Mouse (Mus musculus) midbrain, embryonic 15.5 days (tissue): Measurements from ENCODE around the gene Cnga3. TPM values are rescaled to one million over a fixed set of nuclear protein-coding genes. Genes with fewer than 3 reads are reported as not detected.
A peak's percentile ranks its signal among the peaks of the same experiment; 100 is the strongest.

Experiments used
- ATAC-seq: fragments of 200-750 bp; cut with Nextera tagmentation; replicated peaks from 2 replicates; pipeline ENCODE4 v1.8.0; 2017; ENCODE audit warnings: moderate TSS enrichment
- H3K27ac ChIP-seq: fragments of 300-500 bp; sonication (generic); 2 replicates; pipeline ENCODE4 v1.5.1; 2015; ENCODE audit warnings: mild to moderate bottlenecking, inconsistent platforms
- H3K27me3 ChIP-seq: fragments of 300-500 bp; sonication (generic); replicated peaks from 2 replicates; pipeline ENCODE4 v1.6.1; 2015; ENCODE audit warnings: inconsistent platforms
- H3K36me3 ChIP-seq: fragments of 300-500 bp; sonication (generic); replicated peaks from 2 replicates; pipeline ENCODE4 v1.6.1; 2015; ENCODE audit warnings: inconsistent platforms
- H3K4me1 ChIP-seq: fragments of 300-500 bp; sonication (generic); 2 replicates; pipeline ENCODE4 v1.6.1; 2015; ENCODE audit warnings: inconsistent platforms
- H3K4me2 ChIP-seq: fragments of 300-500 bp; sonication (generic); 2 replicates; pipeline ENCODE4 v1.6.1; 2015; ENCODE audit warnings: inconsistent platforms, mild to moderate bottlenecking, moderate library complexity
- H3K4me3 ChIP-seq: fragments of 300-500 bp; sonication (generic); 2 replicates; pipeline ENCODE4 v1.5.1; 2015; ENCODE audit warnings: mild to moderate bottlenecking, inconsistent platforms
- H3K9ac ChIP-seq: fragments of 300-500 bp; sonication (generic); 2 replicates; pipeline ENCODE4 v1.6.1; 2015; ENCODE audit warnings: mild to moderate bottlenecking, inconsistent platforms
- H3K9me3 ChIP-seq: fragments of 300-500 bp; sonication (generic); 2 replicates; pipeline ENCODE4 v1.6.1; 2016; ENCODE audit warnings: inconsistent platforms
- WGBS: fragments of 180-500 bp; shearing (Covaris S2); methylation state at CpG from one replicate; pipeline ENCODE4 v1.1.7; 2015; ENCODE audit warnings: mixed read lengths; 5-methylcytosine and 5-hydroxymethylcytosine counted together
- polyA plus RNA-seq: library from polyadenylated mRNA; unstranded; fragments of >200 nt; fragmentation: Nextera tagmentation; extraction: Ambion mirVana; gene quantifications from 2 replicates; pipeline ENCODE4 v1.2.1, GENCODE M21; 2015

Gene Cnga3
- polyA plus RNA-seq: 0.21 and 0.26 TPM in 2 replicates

GRCm38 (mm10) chr1:37214144-37214543, at the start of gene Cnga3:
Gene Cnga3, plus strand, starts transcription at chr1:37214434.
- 39% methylated on average over 1 of the region's 1 CpGs for WGBS
- Histone ChIP-seq H3K4me2 (no peak within 1 kb of the TSS), H3K4me3 (no peak within 1 kb of the TSS)

GRCm38 (mm10) chr1:37166066-37166465, 48.2 kb upstream of the Cnga3 start:
- no peak overlapping the region for H3K4me3 ChIP-seq
- H3K4me2 ChIP-seq: no peak overlapping the region
- no peaks in the 10 kb centered on the region for H3K27me3 ChIP-seq
- ATAC-seq: no peak
- H3K36me3 ChIP-seq: no peaks in the 10 kb centered on the region
- no peaks in the 10 kb centered on the region; the same call in 1 of the 2 replicates for H3K9me3 ChIP-seq
- no peaks in the 10 kb centered on the region for H3K4me1 ChIP-seq
- no peak overlapping the region for H3K27ac ChIP-seq
- H3K9ac ChIP-seq: no peak overlapping the region
- 56% methylated on average over 6 of the region's 6 CpGs for WGBS

More at GRCm38 (mm10) chr1:37214144-37214543, at the start of gene Cnga3:
- no peaks in the 10 kb centered on the region for H3K36me3 ChIP-seq
- H3K9ac ChIP-seq: no peak within 1 kb of the TSS
- H3K27ac ChIP-seq: no peak within 1 kb of the TSS
- H3K9me3 ChIP-seq: no peaks in the 10 kb centered on the region
- H3K4me1 ChIP-seq: peaks cover 13% of the 10 kb centered on the region
- H3K27me3 ChIP-seq: peaks cover 2% of the 10 kb centered on the region; the same call in 1 of the 2 replicates
- no peak; the same call in 1 of the 2 replicates for ATAC-seq

GRCm38 (mm10) chr1:37167918-37168317, 46.3 kb upstream of the Cnga3 start:
- Histone ChIP-seq H3K36me3 (no peaks in the 10 kb centered on the region), H3K4me3 (no peak overlapping the region), H3K27ac (no peak overlapping the region), H3K9me3 (no peaks in the 10 kb centered on the region), H3K4me2 (no peak overlapping the region), H3K9ac (no peak overlapping the region), H3K27me3 (no peaks in the 10 kb centered on the region), H3K4me1 (no peaks in the 10 kb centered on the region)
- no peak for ATAC-seq
- WGBS: 70% methylated on average over 7 of the region's 7 CpGs

- Histone ChIP-seq H3K9ac (no peak overlapping the region), H3K4me1 (no peaks in the 10 kb centered on the region), H3K9me3 (no peaks in the 10 kb centered on the region), H3K4me3 (no peak overlapping the region), H3K36me3 (no peaks in the 10 kb centered on the region), H3K27ac (no peak overlapping the region), H3K27me3 (no peaks in the 10 kb centered on the region), H3K4me2 (no peak overlapping the region)
- no peak for ATAC-seq
- 94% methylated on average over 2 of the region's 2 CpGs for WGBS
Measured at GRCm38 (mm10) chr1:37177874-37178273, 36.4 kb upstream of the Cnga3 start.

- H3K9me3 ChIP-seq: no peaks in the 10 kb centered on the region
- no peak overlapping the region for H3K4me3 ChIP-seq
- no peaks in the 10 kb centered on the region for H3K27me3 ChIP-seq
- 68% methylated on average over 5 of the region's 5 CpGs for WGBS
- no peak overlapping the region for H3K9ac ChIP-seq
- no peak for ATAC-seq
- no peak overlapping the region for H3K27ac ChIP-seq
- no peaks in the 10 kb centered on the region for H3K4me1 ChIP-seq
- no peaks in the 10 kb centered on the region for H3K36me3 ChIP-seq
- H3K4me2 ChIP-seq: no peak overlapping the region
Measured at GRCm38 (mm10) chr1:37179852-37180251, 34.4 kb upstream of the Cnga3 start.

- Histone ChIP-seq H3K9ac (no peak overlapping the region), H3K36me3 (no peaks in the 10 kb centered on the region), H3K27me3 (no peaks in the 10 kb centered on the region), H3K27ac (no peak overlapping the region), H3K4me2 (no peak overlapping the region), H3K4me1 (0 out of 2 replicates have a peak, but pooled peaks cover 7% of the 10 kb centered on the region), H3K9me3 (no peaks in the 10 kb centered on the region), H3K4me3 (no peak overlapping the region)
- 57% methylated on average over 6 of the region's 6 CpGs for WGBS
- ATAC-seq: no peak
Measured at GRCm38 (mm10) chr1:37187050-37187449, 27.2 kb upstream of the Cnga3 start.

- Histone ChIP-seq H3K4me1 (no peaks in the 10 kb centered on the region), H3K27ac (no peak overlapping the region), H3K9ac (no peak overlapping the region), H3K4me3 (no peak overlapping the region), H3K36me3 (no peaks in the 10 kb centered on the region), H3K27me3 (no peaks in the 10 kb centered on the region), H3K9me3 (no peaks in the 10 kb centered on the region), H3K4me2 (no peak overlapping the region)
- no peak for ATAC-seq
- WGBS: 62% methylated on average over 4 of the region's 4 CpGs
Measured at GRCm38 (mm10) chr1:37194607-37195006, 19.6 kb upstream of the Cnga3 start.

GRCm38 (mm10) chr1:37201406-37201805, 12.8 kb upstream of the Cnga3 start:
- Histone ChIP-seq H3K27me3 (no peaks in the 10 kb centered on the region), H3K4me3 (no peak overlapping the region), H3K4me2 (no peak overlapping the region), H3K4me1 (no peaks in the 10 kb centered on the region), H3K9ac (no peak overlapping the region), H3K27ac (no peak overlapping the region), H3K9me3 (no peaks in the 10 kb centered on the region), H3K36me3 (no peaks in the 10 kb centered on the region)
- no peak for ATAC-seq
- WGBS: 92% methylated on average over 4 of the region's 4 CpGs

- Histone ChIP-seq H3K4me2 (no peak overlapping the region), H3K4me3 (no peak overlapping the region), H3K36me3 (no peaks in the 10 kb centered on the region), H3K9ac (no peak overlapping the region), H3K27me3 (no peaks in the 10 kb centered on the region), H3K27ac (no peak overlapping the region), H3K4me1 (no peaks in the 10 kb centered on the region), H3K9me3 (no peaks in the 10 kb centered on the region)
- ATAC-seq: no peak
- WGBS: 73% methylated on average over 8 of the region's 8 CpGs
Measured at GRCm38 (mm10) chr1:37207743-37208142, 6.5 kb upstream of the Cnga3 start.

GRCm38 (mm10) chr1:37212375-37212774, 1.9 kb upstream of the Cnga3 start:
- peaks cover 1% of the 10 kb centered on the region; the same call in 1 of the 2 replicates for H3K27me3 ChIP-seq
- H3K4me3 ChIP-seq: no peak overlapping the region
- no peak overlapping the region for H3K4me2 ChIP-seq
- H3K36me3 ChIP-seq: no peaks in the 10 kb centered on the region
- no peak overlapping the region for H3K9ac ChIP-seq
- 91% methylated on average over 9 of the region's 9 CpGs for WGBS
- ATAC-seq: no peak
- no peak overlapping the region for H3K27ac ChIP-seq
- no peaks in the 10 kb centered on the region for H3K4me1 ChIP-seq
- no peaks in the 10 kb centered on the region for H3K9me3 ChIP-seq

GRCm38 (mm10) chr1:37218386-37218785, 4.2 kb downstream of the Cnga3 start:
- Histone ChIP-seq H3K27ac (no peak overlapping the region), H3K27me3 (peaks cover 2% of the 10 kb centered on the region; the same call in 1 of the 2 replicates), H3K4me1 (peaks cover 35% of the 10 kb centered on the region), H3K4me2 (peak overlapping the region; percentile 21), H3K9me3 (no peaks in the 10 kb centered on the region), H3K4me3 (no peak overlapping the region), H3K36me3 (no peaks in the 10 kb centered on the region), H3K9ac (no peak overlapping the region)
- no peak for ATAC-seq
- 3% methylated on average over 14 of the region's 14 CpGs for WGBS

GRCm38 (mm10) chr1:37219593-37219992, 5.4 kb downstream of the Cnga3 start:
- H3K4me2 ChIP-seq: peak overlapping the region; percentile 38

GRCm38 (mm10) chr1:37220134-37220907, 6.1 kb downstream of the Cnga3 start:
- peaks cover 35% of the 10 kb centered on the region for H3K4me1 ChIP-seq
- 19% methylated on average over 6 of the region's 6 CpGs for WGBS
- no peaks in the 10 kb centered on the region for H3K36me3 ChIP-seq
- peak overlapping the region; percentile 38 for H3K4me2 ChIP-seq
- no peaks in the 10 kb centered on the region for H3K9me3 ChIP-seq
- peak overlapping the region; percentile 83 for H3K27ac ChIP-seq
- peaks cover 2% of the 10 kb centered on the region; the same call in 1 of the 2 replicates for H3K27me3 ChIP-seq
- ATAC-seq: peak; percentile 98
- H3K4me3 ChIP-seq: no peak overlapping the region
- H3K9ac ChIP-seq: no peak overlapping the region

More at GRCm38 (mm10) chr1:37219593-37219992, 5.4 kb downstream of the Cnga3 start:
- H3K4me1 ChIP-seq: peaks cover 35% of the 10 kb centered on the region
- no peak overlapping the region for H3K4me3 ChIP-seq
- no peaks in the 10 kb centered on the region for H3K36me3 ChIP-seq
- peaks cover 2% of the 10 kb centered on the region; the same call in 1 of the 2 replicates for H3K27me3 ChIP-seq
- peak; percentile 45 for ATAC-seq
- 0 out of 2 replicates have a peak overlapping the region, but pooled peaks have one; percentile 0 for H3K9ac ChIP-seq
- 77% methylated on average over 5 of the region's 5 CpGs for WGBS
- H3K9me3 ChIP-seq: no peaks in the 10 kb centered on the region
- peak overlapping the region; percentile 83 for H3K27ac ChIP-seq
